Mouse (Mus musculus) heart, adult 18-20 months (tissue): Measurements from ENCODE around the gene Dhx58. TPM values are rescaled to one million over a fixed set of nuclear protein-coding genes. Genes with fewer than 3 reads are reported as not detected.
A peak's percentile ranks its signal among the peaks of the same experiment; 100 is the strongest.
"Not testable (repeated sequence)": the region's sequence is repeated elsewhere in the genome, so short reads cannot be mapped to it uniquely, and the experiment has no call there.

Experiments used
- DNase-seq, 2 experiments: peaks; one replicate each; pipeline ENCODE4 v3.0.0; 2021 to 2022; ENCODE audit warnings: mixed read lengths in 1 of 2
- total RNA-seq, 2 experiments: library from RNA; stranded (reverse); gene quantifications; 2 replicates each; pipeline ENCODE4 v1.2.3; 2021

The Dhx58 gene
- total RNA-seq, 2 experiments from 2014 or later: 0.60 to 1.0 TPM

DNA sequence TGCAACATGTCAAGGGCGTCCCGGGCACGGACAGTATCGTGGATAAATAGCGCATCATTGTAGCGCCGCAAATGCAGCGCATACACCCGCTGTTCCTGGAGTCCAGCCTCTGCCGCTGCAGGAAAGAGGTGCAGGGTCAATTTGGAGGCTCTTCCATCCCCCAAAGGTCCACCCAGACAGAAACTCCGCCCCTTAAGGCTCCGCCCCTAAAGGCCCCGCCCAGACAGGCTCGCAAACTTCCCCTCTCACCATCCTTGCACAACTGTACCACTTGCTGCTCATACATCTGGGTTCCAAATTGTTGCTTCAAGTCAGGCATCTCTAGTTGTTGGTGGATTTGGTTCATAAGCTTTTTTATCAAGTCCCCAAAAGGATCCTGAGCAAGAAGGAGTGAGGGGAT is 2.8 kb downstream of the Dhx58 start:
- peak; percentile 75 to 83 for DNase-seq

DNA sequence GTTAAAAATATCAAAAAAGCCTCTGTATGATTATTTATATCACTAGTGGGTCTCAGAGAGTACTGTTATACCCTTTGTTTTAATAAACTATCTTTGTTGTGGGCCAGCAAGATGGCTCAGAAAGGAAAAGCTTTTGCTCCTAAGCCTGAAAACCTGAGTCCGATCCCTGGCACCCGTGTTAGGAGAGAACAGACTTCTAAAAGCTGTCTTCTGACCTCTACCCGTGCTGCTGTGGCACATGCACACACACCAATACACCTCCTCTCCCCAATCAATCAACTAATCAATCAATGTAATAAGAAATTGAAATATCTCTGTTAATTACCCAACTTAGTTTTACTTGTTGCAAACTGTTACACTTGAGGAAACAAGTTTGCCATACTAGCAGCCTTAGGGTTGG is 3.4 kb downstream of the Dhx58 start:
- DNase-seq: no peak

DNA sequence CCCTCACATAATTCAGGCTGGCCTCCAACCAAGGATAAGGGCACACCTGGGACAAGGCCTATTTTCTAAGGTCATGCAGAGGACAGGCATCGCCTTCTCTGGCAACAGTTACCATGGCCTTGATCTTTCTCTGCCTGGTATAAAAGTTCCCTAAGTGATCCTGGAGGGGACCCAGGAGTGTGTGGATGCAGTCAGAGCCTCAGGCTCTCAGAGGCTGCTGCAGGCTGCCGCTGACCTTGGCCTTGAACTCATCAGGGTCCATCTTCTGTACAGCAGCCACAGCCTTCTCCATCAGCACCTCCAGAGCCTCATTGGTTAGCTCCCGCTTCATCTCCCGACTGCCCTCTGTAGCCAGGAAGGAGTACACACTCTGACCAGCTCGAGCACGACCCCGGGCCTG is 6.2 kb downstream of the Dhx58 start:
- DNase-seq: no peak

DNA sequence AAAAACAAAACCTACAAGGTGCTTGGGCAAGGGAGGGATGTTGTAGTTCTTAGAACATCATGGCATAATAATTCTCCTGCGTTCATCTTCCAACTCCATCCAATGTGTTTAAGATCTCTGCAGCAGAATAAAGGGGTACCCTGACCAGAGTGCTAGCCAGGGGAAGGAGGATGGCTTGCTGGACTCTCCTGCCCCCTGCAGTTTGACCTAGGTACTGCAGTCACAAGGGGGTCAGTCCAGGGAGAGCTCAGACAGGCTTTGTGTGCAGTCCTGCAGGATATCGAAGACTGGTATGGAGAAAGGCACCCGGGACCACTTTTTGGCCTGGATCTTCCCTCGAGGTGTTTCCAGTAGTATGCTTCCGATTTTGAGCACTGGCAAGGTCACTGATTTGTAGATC is 9.1 kb downstream of the Dhx58 start:
- DNase-seq: peak; percentile 69 to 90

DNA sequence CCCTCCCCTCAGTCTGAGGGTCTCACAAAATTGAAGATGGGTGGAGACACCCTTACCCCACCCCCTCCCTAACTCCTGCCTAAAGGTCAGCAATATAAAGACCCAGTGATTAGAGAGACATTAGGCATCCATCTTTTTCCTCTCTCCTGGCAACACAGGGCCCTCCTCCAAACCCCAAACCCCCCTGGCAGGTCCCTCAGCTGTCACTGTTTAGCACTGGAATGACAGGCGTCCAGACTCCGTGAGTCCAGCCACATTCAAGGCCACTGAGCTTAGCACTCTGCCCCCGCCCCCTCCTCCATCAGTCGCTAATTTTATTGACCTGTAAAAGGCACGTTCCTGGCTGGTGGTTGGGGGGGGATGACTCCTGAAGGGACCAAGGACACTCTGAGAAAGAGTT is 10.9 kb downstream of the Dhx58 start:
- no peak for DNase-seq

DNA sequence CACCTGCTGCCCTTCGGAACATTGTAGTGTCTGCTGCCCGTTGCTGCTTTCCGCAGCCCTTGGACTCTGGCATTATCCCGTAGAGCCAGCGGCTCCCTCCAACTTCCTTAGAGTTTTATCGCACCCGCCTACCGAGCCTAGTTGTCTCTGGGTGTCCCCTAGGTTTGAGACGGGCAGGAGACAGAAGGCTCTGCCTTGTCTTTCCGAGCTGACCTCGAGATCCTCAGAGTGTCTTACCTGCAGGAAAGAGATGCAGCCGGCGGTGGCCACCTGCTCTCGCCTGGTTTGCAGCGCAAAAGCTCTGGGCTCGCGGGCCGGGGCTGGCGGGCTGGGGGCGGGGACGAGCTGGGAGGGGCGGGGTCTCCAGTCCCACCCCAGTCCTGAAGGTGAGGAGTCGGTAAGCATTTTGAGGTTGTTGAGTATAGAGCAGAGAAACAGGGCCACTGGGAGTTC is 11.9 kb downstream of the Dhx58 start, which contains the start of gene Zfp385c:
Gene Zfp385c (minus strand): TSS at position 292 of the 453 bp plus-strand sequence.
- no peak for DNase-seq

DNA sequence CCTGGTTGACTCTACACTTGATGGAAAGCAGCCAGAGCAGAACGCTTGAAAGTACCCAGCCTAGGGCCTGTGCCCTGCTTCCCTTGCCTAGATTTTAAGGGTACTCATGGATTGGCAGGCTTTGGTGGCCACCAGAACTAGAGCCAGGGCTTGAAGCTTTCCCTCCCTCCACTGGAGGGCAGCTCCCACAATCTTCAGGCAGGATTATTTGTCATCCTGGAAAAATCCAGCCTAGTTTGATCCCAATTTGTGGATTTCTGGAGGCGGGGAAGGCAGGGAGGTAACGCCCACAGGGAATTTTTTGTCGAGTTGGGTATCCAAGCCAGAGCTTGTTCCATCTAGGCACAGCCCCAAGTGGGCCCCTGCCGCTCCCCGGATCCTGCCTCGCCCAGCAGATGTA is 13.7 kb downstream of the Dhx58 start:
- DNase-seq: no peak

DNA sequence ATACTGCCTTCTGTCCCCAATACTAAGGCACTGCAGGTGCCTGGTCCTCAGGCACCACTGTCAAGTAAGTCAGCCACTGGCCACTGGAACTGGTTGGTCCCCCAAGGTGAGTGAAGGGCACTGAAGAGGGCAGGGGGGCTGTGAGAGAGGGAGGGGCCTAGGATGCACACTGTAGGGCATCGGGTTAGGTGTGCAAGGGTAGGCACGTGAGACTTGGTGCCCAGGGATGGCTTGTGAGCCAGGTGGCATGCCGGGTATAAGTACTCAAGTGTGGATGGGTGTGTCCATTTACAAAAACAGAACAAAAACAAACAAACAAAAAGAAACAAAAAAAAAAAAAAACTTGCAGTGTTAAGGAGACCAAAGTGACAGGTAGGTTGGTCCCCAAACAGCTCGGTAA is 15.6 kb downstream of the Dhx58 start:
- DNase-seq: no peak

DNA sequence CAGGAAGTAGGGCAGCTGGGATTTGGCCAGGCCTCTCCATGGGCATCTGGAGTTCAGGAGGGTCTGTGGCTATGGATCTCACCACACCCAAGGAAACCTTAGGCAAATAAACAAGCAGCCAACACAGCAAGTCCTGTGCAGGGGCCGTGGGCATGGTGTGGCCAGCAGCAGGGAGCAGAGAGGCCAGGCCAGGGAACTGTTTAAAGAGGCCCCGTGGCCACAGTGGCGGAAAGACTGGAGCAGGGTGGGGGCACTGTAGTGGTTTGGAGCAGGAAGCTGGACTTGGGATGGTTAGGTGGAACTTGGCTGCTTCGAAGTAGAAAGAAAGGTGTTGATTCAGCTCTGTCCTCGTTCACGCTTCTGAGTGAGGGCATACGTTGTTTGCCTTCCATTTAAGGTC is 16.8 kb downstream of the Dhx58 start:
- no peak for DNase-seq

DNA sequence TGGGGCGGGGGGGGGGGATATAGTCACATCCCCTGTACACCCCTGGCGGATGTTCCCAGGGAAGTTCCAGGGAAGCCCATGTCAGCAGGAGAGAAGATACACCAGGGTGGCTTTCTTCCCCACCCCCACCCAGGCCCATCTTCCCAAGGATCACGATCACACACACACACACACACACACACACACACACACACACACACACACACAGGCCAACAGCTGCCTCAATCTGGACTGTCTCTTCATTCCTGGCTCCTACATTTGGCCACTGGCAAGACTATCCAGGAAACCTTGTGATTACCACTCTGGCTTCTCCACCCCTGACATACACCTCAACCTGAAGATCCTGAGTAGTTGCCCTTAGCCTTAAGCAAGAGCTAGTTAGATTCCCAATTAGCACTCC is 18.7 kb downstream of the Dhx58 start:
- DNase-seq: no peak

DNA sequence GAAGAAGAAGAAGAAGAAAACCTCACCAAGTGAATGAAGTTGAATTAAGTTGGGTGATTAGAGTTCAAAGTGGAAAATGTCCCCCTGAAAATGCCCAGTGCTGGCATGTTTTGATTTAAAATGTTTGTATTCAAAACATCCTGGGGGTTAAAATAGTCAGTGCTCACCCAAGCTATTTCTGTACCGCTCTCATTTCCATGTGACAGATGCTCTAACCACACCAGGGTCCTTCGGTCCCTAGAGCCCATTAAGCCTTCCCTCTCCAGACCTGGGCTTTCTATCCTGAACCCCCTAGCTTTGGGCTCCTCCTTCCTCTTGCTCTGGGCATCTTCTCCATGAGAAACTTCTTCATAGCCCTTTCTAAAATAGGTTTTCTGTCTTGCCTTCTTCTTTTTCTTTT is 20.0 kb downstream of the Dhx58 start:
- no peak for DNase-seq

DNA sequence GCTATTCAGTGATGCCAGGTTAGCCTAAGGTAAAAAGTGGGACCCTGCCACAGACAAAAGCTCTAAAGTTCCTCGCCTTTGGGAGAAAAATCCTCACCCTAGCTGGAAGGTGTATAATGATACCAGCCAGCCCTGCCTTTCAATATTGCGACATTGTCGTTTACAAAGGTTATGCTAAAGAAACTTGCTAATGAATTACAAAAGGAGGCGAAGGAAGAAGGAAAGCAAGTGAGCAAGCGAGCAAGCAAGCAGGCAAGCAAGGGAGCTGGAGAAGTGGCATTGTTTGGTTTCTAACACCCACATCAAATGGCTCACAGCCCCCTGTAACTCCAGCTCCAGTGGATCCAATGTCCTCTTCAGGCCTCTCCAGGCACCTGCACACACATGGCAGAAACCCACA is 21.5 kb downstream of the Dhx58 start:
- DNase-seq: no peak

DNA sequence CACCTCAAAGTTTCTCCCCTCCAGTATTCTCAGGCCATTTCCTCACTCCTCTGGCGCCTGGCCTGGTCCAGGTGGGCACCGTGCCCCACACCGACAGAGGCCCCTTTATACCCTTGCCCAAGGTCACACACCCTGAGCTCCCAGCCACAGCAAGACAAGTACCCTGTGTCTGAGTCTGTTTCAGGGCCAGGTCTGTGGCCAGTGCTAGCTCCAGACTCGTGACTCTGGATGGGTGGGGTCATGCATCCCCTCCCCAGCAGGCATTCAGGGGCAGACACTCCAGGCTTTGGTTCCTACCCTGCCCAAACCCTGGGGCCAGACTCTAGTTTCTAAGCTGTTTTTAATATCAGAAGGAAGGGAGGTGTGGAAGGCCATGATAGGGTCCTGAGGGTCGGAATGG is 22.2 kb downstream of the Dhx58 start:
- no peak for DNase-seq

DNA sequence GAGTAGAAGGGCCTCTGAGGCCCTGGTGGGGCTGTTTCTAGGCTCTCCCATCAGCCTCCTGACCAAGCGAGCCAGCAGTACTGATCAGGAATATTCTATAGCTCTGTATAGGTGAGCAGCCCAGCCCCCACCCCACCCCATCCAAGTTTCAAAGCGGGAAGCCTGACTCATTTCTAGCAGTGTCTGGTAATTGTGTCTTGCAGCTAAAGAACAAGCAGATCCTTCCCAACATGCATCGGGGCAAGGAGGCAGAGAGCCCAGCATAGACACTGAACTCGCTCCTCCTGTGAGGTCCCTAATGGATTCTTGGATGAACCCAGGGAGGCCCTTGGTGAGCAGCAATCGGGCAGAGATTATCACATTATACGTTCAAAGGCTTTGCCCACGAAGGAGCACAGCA is 26.3 kb downstream of the Dhx58 start:
- no peak for DNase-seq

DNA sequence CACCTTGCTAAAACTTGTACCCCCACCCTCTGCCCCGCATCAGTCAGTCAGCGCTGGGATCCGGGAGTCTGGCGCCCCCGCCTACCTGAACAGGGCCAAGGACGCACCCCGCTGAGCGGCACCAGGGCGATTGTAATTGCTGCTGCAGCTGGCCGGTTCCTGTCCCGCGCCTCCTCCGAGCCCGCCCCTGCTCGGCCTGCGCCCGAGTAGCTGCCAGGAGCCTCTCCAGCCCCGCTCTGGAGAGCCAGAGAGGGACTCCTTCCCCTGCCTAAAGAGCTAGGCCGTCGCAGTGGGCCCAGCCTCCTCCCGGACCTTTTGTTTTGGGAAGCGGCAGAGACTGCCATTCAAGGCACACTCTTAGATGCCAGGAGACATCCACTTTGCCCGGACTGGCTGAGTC is 30.9 kb downstream of the Dhx58 start:
- peak; percentile 67 to 75 for DNase-seq

DNA sequence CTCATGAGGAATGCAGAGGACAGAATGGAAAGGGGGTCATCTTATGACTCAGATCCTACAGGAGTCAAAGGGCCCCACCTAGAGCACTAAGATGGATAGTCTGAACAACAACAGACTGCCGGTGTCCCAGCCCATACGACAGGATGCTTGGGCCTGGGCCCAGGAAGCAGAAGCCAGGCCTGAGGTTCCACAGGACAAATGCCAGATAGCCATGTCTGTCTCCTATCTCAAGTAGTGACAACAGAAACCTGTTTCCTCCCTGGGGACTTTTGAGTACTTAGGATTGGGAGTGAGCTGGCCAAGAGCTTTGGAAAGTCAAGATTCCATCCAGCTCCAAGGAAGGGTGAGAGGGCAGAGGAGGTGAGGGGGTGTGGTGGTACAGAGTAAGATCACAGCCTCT is 32.1 kb downstream of the Dhx58 start:
- DNase-seq: peak; percentile 47 to 67

DNA sequence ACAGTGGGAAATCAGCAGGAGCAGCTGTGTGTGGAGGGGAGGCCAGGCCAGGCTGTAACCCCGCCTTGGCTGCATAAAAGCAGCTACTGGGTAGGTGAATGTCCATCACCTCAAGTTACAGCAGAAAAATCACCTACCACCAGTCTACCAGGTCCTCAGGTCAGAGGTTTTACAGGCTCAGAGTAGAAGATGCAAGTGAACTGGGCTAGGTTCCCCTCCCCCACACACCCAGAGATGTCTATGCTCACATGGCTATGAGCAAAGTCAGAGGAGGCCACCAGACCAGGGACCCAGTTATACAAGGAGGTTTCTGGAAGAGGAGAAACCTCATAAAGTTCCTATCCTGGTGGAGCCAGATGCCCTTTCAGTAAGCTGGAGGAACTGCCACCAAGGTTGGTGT is 33.0 kb downstream of the Dhx58 start:
- DNase-seq: no peak

DNA sequence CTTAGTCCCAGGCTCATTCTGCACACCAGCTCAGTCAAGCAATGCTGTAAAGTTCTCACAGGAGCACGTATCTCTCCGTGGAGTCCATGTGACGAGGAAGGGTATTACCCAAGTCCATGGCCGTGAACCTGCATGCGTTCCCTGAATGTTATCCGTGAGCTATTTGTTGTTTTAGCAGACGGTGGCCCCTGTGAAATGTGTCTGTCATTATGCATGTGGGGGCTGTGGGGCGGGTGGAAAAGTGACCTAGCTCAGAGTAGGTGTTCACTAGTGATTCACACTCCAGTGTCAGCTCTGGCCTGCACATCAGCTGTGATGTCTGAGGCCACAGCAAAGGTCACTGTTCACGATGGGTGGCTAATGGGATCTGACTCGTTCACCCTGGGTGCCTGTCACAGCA is 44.3 kb downstream of the Dhx58 start:
- DNase-seq: no peak

DNA sequence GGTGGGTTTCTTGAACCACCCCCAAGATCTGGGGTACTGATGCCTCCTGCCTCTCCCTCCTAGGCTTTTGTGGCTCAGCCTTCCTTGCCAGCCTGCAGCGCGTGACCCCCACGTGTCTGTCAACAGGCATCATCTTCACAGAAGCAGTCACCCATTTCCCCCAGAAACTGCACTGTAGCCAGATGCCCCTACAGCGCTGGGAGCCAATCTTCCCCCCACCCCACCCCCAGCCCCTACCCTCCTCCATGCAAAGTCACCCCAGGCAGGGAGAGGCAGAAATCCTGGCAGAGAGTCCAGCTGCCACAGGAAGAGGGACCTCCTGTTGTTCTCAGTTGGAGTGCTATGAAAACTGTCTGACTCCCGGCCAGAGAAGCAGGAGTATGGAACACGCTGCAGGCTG is 47.6 kb downstream of the Dhx58 start:
- DNase-seq: no peak

DNA sequence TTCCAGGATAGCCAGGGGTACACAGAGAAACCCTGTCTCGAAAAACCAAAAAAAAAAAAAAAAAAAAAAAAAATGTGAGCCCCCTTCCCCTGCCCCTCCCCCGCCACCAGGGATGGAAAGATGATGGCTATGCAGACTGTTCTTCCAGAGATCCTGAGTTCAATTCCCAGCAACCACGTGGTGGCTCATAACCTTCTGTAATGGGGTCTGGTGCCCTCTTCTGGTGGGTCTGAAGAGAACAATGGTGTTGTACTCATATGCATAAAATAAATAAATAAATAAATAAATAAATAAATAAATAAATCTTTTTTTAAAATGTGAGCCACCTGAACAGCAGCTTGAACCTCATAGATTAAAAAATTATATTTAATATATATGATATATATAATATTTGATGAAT is 48.5 kb downstream of the Dhx58 start:
- not testable (repeated sequence) for DNase-seq

DNA sequence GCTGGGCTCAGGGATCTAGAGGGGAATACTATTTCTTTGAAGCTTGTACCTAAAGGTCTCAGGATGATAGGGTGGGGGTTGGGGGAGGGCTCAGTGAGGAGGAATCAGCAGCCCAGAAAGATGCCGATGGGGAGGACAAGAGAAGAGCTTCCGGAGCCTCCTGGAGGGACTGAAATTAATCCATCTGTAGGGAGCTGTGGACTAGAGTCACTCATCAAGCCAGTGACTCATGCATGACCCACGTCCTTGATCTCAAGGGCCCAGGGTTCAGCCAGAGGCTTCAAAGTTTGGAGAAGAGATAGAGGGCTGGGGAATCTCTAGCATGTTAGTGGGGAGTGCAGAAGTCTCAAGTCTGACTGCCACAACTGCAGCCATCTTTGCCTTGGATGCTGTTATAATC is 52.3 kb downstream of the Dhx58 start:
- no peak for DNase-seq

DNA sequence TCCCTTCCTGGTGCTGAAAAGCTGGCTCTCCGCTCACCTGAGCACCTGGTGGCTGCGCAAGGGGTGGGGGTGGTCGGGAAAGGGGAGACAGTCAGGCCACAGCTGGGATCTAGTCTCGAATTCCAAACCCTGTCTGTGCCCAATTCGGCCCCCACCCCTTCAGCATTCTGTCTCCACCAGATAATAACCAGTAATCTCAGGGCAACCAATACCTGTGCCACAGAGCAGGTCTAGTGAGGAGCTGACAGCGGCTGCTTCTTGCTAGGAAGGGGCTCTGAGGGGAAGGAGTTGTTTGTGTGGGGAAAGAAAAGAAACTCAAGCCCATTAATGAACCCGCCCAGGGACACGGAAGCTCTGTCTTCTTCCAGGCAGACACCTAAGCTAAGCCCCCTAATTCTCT is 52.9 kb downstream of the Dhx58 start:
- no peak for DNase-seq

DNA sequence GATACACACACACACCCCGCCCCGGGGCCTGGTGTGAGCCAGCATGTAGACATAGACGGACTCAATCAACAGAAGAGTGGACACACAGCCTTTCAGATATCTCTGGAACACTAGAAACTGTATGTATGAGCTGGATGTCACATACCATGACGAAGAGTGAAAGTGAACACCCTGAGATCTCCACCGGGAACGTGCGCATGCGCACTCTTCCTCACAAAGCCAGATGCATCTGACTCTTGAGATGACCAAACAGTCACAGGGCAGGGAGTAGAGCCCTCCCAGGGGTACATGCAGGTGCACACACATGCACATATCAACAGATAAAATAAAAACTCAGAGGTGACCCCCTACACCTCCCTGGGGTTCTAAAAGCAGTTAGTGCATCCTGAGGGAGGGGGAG is 55.7 kb downstream of the Dhx58 start:
- no peak for DNase-seq

DNA sequence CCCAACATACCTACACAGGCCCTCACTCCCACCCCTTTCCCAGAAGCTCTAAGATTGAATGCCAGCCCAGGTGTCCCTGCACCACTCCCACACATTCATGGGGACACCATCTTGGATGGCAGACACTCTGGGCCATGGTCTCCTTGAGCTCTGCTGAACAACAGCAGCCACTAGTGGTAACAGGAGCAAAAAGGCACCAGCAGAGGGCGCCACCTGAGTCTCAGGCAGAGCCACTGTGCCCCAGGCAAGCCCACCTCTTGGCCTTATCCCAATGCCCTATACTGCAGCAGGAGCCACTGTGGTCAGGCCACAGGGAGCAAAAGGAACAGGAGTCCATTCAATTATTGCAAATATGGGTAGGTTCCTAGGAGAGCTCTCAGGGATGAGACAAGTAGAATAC is 57.8 kb downstream of the Dhx58 start:
- no peak for DNase-seq
